Mouse (Mus musculus): ENCODE measurements around the gene Wwtr1. TPM values are rescaled to one million over a fixed set of nuclear protein-coding genes. Genes with fewer than 3 reads are reported as not detected.

The Wwtr1 gene
- total RNA-seq, 4 experiments from 2014 or later, result 34.4 to 44.0 (median 37.2) TPM

DNA sequence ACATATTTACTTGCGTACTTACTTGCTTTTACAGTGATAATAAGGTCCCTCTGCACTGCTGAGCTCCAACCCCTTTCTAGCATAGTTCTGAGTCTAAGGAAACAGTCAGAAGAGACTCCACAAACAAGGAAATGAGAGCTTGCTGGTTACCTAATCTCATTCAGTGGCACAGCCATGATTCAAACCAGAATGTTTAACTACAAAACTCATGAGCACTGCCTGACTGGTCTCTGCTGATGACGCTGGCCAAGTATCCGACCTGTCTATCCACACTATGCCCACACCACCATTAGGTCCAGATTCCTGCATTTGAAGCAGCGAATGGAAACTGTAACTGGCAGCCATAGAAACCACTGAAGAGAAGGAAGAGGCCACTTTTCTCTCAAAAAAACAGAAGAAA lies 18.3 kb downstream of the Wwtr1 start:
- DNase-seq, result no peak

- DNase-seq, result no peak
Measured at GRCm38 (mm10) chr3:57555560-57555959, 20.1 kb downstream of the Wwtr1 start.

GRCm38 (mm10) chr3:57554890-57555239 lies 20.8 kb downstream of the Wwtr1 start:
- DNase-seq, result no peak

- no peak for DNase-seq
Measured at GRCm38 (mm10) chr3:57554124-57554889, 21.4 kb downstream of the Wwtr1 start.

DNA sequence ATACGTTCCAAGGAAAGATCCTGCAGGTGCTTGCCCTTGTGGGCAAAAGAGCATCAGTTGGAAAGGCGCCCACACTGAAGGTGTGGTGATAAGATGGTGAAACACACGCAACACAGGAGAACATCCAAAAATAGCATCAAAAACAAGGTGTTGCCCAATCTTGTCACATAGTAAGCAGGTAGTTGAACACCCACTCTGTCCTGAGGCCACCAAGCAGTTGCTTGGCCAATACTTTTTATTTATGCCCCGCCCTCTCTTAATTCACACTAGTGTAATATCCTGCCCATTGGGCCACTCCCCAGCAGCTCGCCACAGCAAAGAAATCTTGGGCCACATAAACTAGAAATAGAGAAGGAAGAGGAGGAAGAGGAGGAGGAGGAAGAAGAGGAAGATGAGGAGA lies 22.6 kb downstream of the Wwtr1 start:
- DNase-seq, result no peak

- DNase-seq, result no peak
Measured at GRCm38 (mm10) chr3:57551210-57551609, 24.5 kb downstream of the Wwtr1 start.

DNA sequence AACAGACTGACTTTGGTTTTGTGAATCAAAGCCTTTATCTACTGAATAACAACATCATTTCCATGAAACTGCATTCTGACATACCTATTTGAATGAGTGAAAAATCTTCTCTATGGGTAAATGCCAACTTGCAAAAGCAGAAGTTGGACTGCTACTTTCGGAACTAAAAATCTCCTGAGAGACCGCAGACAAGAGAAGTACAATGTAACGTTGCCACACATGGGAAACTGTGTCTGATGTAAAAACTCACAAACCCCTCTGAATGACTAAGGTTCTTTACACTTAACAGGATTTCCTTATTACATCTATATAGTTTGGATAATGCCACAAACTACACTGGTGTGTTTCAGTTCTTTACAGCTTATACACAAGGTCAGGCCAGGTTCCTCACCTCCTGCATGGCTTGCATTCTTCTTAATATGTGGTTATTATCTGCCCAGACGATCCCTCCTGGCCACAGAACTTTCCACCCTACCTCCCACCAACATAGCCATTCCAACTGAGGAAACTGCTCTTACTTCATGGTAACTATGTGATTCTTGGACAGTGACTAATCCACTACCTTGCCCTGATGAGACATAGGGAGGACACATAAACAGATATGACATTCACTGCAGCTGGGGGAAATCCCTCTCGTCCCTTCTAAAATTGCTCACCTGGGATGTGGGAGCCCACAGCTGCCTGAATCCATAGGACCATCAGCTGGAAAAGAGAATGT lies 25.1 kb downstream of the Wwtr1 start:
- no peak for DNase-seq

GRCm38 (mm10) chr3:57544154-57544553 lies 31.6 kb downstream of the Wwtr1 start:
- DNase-seq, result no peak

GRCm38 (mm10) chr3:57542848-57543380 lies 32.8 kb downstream of the Wwtr1 start:
- DNase-seq, result no peak

- no peak for DNase-seq
Measured at GRCm38 (mm10) chr3:57541205-57541604, 34.5 kb downstream of the Wwtr1 start.

GRCm38 (mm10) chr3:57540474-57540873 lies 35.2 kb downstream of the Wwtr1 start:
- DNase-seq, result no peak

DNA sequence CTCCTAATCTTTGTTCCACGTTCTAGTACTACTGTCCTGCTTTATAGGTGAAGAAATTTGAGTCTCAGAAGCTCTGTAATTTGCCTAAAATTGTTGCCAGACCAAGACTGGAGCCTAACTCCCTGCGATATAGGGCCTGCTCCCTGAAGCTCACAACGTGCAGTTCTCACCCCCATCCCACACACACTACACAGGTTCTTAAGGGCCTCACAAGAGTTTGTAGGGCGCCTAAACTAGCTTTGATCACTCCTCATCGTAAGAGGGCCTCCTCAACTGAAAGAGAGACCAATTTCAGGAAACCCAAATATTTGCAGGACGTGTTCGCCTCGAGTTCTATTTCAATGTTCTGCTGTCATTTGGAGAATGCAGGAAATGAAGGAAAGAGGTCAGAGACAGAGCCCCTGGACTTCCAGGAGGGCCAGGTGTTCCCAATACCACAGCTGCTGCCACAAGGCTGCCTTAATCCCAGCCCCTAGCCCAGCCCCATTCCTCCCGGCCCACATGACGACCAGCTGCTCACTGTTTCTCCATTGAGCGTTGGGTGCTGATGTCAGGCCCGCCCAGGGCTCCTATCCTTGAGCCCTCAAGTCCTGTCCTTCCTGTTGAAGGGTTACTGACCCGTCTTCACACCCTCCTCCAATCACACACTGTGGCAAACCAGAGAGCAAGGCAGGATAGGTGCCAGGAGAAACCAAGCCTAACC lies 40.1 kb downstream of the Wwtr1 start:
- DNase-seq, result no peak

DNA sequence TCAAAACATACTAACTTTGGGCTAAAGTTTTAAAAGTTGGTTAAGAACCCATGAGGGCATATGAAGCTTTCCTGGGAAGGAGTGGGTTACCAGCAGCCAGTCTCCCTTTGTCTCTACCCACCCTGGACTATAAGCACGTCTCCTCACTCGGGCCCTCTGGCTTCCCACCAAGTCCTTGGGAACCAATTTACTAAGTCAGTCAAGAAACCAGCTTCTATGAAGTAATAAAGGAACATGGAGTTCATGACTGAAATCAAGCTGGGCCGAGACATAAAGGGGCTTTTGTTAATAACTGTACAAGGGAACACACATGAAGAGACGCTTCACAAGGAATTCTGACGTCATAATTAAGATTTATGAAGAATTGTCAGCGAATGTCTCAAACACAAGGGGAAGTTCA lies 41.3 kb downstream of the Wwtr1 start:
- DNase-seq, result no peak

GRCm38 (mm10) chr3:57533876-57534275 lies 41.8 kb downstream of the Wwtr1 start:
- DNase-seq, result no peak

DNA sequence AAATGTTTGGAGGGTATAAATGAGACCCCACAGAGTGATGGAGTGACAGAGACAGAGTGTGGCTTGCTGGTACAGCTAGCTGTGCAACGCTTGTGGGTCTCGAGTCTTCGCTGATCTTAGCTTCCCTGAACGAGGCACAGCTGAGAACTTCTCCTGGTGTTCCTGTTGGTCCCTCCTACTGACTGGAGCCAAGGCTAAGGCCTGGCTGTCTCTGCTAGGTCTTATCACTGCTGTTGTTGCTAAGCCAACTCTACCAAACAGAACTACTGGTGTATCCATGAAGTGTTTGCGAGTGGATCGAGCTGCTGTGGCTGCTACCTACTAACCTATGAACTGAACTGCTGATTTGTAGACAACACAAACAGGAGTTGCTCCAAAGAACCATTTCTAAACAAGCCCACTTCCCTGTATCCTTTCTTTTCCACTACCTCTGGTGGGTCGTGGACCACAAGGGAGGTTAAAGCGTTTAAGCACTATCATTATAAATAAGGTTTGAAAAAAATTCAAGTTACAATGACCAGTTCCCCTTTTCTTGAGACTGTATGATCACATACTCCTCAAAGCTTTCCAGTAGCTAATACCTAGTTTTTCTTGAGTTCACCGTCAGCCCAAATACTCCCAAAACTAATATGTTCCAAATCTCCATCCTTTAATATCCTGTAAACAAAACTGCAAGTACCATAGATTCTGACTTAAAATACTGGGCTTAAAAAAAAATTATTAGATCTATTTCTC lies 42.6 kb downstream of the Wwtr1 start:
- DNase-seq, result no peak

GRCm38 (mm10) chr3:57530836-57531235 lies 44.9 kb downstream of the Wwtr1 start:
- no peak for DNase-seq

GRCm38 (mm10) chr3:57530221-57530620 lies 45.5 kb downstream of the Wwtr1 start:
- DNase-seq, result no peak

DNA sequence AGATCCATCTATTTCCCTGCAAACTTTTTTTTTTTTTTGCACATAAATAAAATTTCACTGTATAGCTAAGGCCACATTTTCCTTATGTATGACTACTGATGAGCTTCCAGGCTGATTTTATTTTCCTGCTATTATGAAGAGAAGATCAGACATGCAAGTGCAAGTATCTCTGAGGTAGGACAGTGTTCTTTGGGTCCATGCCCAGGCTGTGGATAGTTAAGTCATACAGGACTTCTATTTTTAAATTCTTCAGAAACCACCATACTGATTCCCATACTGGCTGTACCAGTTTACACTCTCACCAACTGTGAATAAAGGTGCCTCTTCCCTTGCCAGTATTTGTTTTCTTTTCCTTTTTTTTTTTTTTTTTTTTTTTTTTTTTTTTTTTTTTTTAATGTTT lies 48.6 kb downstream of the Wwtr1 start:
- no peak for DNase-seq

- DNase-seq, result no peak
Measured at GRCm38 (mm10) chr3:57523093-57523492, 52.6 kb downstream of the Wwtr1 start.

GRCm38 (mm10) chr3:57521876-57522275 lies 53.8 kb downstream of the Wwtr1 start:
- no peak for DNase-seq

- no peak for DNase-seq
Measured at GRCm38 (mm10) chr3:57519995-57520394, 55.7 kb downstream of the Wwtr1 start.

DNA sequence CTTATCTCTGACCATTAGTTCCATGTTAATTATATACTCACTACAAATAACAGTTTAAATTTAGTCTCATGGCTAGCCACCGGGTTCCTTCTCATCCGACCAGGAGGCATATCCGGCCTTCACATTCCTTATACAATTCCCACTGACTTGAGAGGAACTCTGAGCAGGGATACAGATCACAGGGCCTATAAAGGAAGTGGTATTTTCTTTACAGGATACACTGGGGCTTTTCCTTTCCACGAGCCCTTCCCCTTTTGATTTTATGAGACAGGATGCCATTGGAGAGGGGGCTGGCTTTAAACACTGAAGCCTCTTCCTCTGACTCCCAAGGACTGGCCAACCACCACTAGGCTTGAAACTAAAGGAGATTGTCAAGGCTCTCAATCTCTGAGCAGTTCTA lies 59.6 kb downstream of the Wwtr1 start:
- no peak for DNase-seq

GRCm38 (mm10) chr3:57515044-57515443 lies 60.7 kb downstream of the Wwtr1 start:
- DNase-seq, result no peak
